Mouse (Mus musculus): ENCODE results near the gene Tef. TPM values are rescaled to one million over a fixed set of nuclear protein-coding genes. Genes with fewer than 3 reads are reported as not detected.
A peak's percentile ranks its signal among the peaks of the same experiment; 100 is the strongest.

The Tef gene
- total and polyA plus RNA-seq, 3 experiments, result 28.1 to 75.8 (median 61.5) TPM

DNA sequence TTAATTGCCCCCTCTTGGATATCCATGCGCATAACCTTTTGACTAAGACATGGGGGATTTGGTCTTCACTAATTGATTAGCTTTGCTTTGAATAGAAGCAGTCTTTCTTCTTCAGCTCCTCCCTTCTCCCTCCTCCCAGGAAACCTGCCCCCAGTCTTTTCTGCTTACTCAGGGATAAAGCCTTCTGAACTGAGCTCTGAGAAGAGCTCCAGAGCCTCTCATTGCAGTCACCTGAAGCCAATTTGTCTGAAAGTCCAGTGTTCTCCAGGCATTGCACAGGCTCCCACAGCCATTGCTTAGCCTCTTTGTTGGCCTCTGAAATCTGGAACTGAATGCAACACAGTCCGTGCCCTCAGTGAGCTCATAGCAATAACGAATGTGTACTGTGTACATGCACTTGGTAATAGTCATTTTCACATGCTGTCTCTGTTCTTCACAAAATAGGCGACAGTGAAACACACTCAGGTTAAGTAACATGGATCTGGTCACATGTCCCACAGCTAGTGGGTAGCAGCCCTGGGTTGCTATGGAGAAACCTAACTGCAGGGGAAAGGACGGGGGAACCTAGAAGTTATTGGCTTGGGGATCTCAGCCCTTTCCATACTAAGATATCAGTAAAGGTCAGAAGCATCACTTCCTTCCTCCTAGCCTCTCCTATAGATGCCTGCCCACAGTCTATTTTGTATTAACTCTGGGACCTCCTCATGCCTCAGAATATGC, 11.9 kb downstream of the Tef start:
- TF ChIP-seq CTCF (IDR thresholded peaks at IDR 0.05; ENCODE audit: low read depth, low read length) (no peak), POLR2AphosphoS5 (IDR thresholded peaks at IDR 0.05; ENCODE audit: insufficient replicate concordance, low read depth, low read length) (no peak)
- Histone ChIP-seq H3K4me3 (ENCODE audit: low read depth, low read length) (no peak overlapping the region), H3K27me3 (ENCODE audit: insufficient read depth, low read length) (no peaks in the 10 kb centered on the region), H3K4me1 (ENCODE audit: insufficient read depth, low read depth, low read length) (peaks cover 46% of the 10 kb centered on the region), H3K9me3 (replicated peaks) (no peaks in the 10 kb centered on the region), H3K36me3 (replicated peaks) (peaks cover 50% of the 10 kb centered on the region)
- DNase-seq (ENCODE audit: low spot score), result no peak
- ATAC-seq (ENCODE audit: extremely low read depth, insufficient number of reproducible peaks, low FRiP score, poor library complexity, severe bottlenecking), result no peak

DNA sequence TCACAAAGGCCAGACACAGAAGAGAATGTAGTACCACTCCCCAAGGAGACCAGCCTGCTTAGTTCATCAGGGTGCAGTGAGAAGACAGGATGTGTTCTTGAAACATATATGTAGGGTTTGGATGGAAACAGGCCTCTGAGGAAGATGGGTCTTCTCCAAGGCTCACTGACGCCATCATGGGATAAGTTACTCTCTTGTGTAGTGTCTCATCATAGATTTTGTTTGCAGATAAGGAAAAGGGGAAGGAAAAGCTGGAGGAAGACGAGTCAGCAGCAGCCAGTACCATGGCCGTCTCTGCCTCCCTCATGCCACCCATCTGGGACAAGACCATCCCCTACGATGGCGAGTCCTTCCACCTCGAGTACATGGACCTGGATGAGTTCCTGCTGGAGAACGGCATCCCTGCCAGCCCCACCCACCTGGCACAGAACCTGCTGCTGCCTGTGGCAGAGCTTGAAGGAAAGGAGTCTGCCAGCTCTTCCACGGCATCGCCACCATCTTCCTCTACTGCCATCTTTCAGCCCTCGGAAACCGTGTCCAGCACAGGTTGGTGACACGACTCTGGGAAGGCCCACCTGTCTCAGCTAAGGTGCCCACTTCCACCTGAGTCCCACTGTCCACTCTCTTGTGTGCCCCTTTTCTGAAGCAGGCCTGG, 12.6 kb downstream of the Tef start:
- peaks cover 41% of the 10 kb centered on the region for H3K4me1 ChIP-seq (ENCODE audit: insufficient read depth, low read depth, low read length)
- H3K4me3 ChIP-seq (ENCODE audit: low read depth, low read length), result peak overlapping the region; percentile 14; the same call in 1 of the 2 replicates
- H3K9me3 ChIP-seq (replicated peaks), result no peaks in the 10 kb centered on the region
- H3K27me3 ChIP-seq (ENCODE audit: insufficient read depth, low read length), result no peaks in the 10 kb centered on the region
- no peak for ATAC-seq (ENCODE audit: extremely low read depth, insufficient number of reproducible peaks, low FRiP score, poor library complexity, severe bottlenecking)
- peaks cover 57% of the 10 kb centered on the region for H3K36me3 ChIP-seq (replicated peaks)
- no peak for DNase-seq (ENCODE audit: low spot score)
- TF ChIP-seq POLR2AphosphoS5 (IDR thresholded peaks at IDR 0.05; ENCODE audit: insufficient replicate concordance, low read depth, low read length) (no peak), TAL1 (conservative IDR thresholded peaks at IDR 0.05; ENCODE audit: low read depth, low read length) (no peak), GATA2 (IDR thresholded peaks at IDR 0.05; ENCODE audit: borderline replicate concordance, low read depth, low read length) (no peak), GATA1 (IDR thresholded peaks at IDR 0.05; ENCODE audit: borderline replicate concordance, low read length) (no peak), CTCF (IDR thresholded peaks at IDR 0.05; ENCODE audit: low read depth, low read length) (no peak)

DNA sequence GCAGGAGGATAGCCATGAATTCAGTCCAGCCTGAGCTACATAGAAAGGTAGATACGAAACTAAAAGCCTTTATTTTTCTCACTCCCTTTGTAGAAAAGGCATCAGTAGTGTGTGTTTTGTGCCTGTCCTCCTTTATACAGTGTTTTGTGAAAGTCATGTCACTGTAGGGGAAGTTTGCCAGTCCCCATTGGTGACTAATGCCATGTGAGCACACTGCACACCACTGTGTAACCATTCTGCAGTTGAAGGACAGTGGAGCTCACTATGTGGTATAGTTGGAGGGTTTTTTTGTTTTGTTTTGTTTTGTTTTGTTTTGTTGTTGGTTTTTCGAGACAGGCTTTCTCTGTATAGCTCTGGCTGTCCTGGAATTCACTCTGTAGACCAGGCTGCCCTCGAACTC, 16.2 kb downstream of the Tef start:
- H3K4me1 ChIP-seq (ENCODE audit: insufficient read depth, low read depth, low read length), result peaks cover 15% of the 10 kb centered on the region
- no peak for TF ChIP-seq GATA2 (IDR thresholded peaks at IDR 0.05; ENCODE audit: borderline replicate concordance, low read depth, low read length)
- TF ChIP-seq GATA1 (IDR thresholded peaks at IDR 0.05; ENCODE audit: borderline replicate concordance, low read length), result no peak
- no peak for TF ChIP-seq POLR2AphosphoS5 (IDR thresholded peaks at IDR 0.05; ENCODE audit: insufficient replicate concordance, low read depth, low read length)
- no peak for TF ChIP-seq CTCF (IDR thresholded peaks at IDR 0.05; ENCODE audit: low read depth, low read length)
- no peaks in the 10 kb centered on the region for H3K9me3 ChIP-seq (replicated peaks)
- no peaks in the 10 kb centered on the region for H3K27me3 ChIP-seq (ENCODE audit: insufficient read depth, low read length)
- DNase-seq (ENCODE audit: low spot score) (no peak), ATAC-seq (ENCODE audit: extremely low read depth, insufficient number of reproducible peaks, low FRiP score, poor library complexity, severe bottlenecking) (no peak)
- H3K4me3 ChIP-seq (ENCODE audit: low read depth, low read length), result no peak overlapping the region
- peaks cover 87% of the 10 kb centered on the region for H3K36me3 ChIP-seq (replicated peaks)

DNA sequence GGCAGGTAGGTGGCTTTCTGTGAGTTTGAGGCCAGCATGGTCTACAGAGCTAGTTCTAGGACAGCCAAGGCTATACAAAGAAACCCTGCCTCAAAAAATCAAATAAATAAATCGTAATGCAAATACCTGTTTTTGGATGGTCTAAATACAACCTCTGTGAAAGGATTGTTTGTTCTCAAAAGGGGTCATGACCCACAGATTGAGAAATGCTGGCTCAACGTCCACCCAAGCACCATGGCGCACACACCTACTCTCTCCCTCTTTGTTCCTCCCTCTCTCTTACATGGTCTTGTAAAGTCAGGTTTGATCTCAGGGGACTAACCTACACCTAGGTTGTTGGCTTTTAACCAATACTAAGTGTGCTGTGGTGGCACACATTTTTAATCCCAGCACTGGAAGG, 20.4 kb downstream of the Tef start:
- Histone ChIP-seq H3K4me1 (ENCODE audit: insufficient read depth, low read depth, low read length) (0 out of 2 replicates have a peak, but pooled peaks cover 2% of the 10 kb centered on the region), H3K4me3 (ENCODE audit: low read depth, low read length) (no peak overlapping the region), H3K9me3 (replicated peaks) (no peaks in the 10 kb centered on the region), H3K36me3 (replicated peaks) (peaks cover 92% of the 10 kb centered on the region), H3K27me3 (ENCODE audit: insufficient read depth, low read length) (no peaks in the 10 kb centered on the region)
- DNase-seq (ENCODE audit: low spot score) (no peak), ATAC-seq (ENCODE audit: extremely low read depth, insufficient number of reproducible peaks, low FRiP score, poor library complexity, severe bottlenecking) (no peak)
- no peak for TF ChIP-seq CTCF (IDR thresholded peaks at IDR 0.05; ENCODE audit: low read depth, low read length)
- TF ChIP-seq POLR2AphosphoS5 (IDR thresholded peaks at IDR 0.05; ENCODE audit: insufficient replicate concordance, low read depth, low read length), result no peak
- no peak for TF ChIP-seq GATA1 (IDR thresholded peaks at IDR 0.05; ENCODE audit: borderline replicate concordance, low read length)
- TF ChIP-seq GATA2 (IDR thresholded peaks at IDR 0.05; ENCODE audit: borderline replicate concordance, low read depth, low read length), result no peak
- no peak for TF ChIP-seq TAL1 (conservative IDR thresholded peaks at IDR 0.05; ENCODE audit: low read depth, low read length)

DNA sequence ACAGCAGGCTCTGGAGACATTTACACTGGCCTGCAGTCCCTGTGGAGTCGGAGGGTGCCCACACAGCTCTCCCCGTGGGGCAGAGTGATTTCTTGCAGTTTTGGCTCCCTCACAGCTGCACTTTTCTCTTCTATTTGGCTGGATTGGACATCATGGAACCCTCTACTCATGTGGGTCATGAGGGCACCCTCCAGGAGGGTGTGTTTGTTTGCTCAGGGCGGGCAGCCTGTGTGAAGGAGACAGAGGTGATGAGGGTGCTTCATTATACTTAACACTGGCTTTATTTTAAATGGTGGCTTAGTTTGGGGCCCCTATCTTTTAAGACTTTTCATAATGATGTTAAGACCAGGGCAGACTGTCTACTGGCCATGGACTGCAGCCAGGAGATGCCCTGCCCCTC, 22.6 kb downstream of the Tef start:
- no peaks in the 10 kb centered on the region for H3K9me3 ChIP-seq (replicated peaks)
- H3K4me1 ChIP-seq (ENCODE audit: insufficient read depth, low read depth, low read length), result peaks cover 14% of the 10 kb centered on the region
- ATAC-seq (ENCODE audit: extremely low read depth, insufficient number of reproducible peaks, low FRiP score, poor library complexity, severe bottlenecking), result no peak
- no peaks in the 10 kb centered on the region for H3K27me3 ChIP-seq (ENCODE audit: insufficient read depth, low read length)
- no peak overlapping the region for H3K4me3 ChIP-seq (ENCODE audit: low read depth, low read length)
- DNase-seq (ENCODE audit: low spot score), result no peak
- TF ChIP-seq TAL1 (conservative IDR thresholded peaks at IDR 0.05; ENCODE audit: low read depth, low read length) (no peak), CTCF (IDR thresholded peaks at IDR 0.05; ENCODE audit: low read depth, low read length) (no peak), GATA1 (IDR thresholded peaks at IDR 0.05; ENCODE audit: borderline replicate concordance, low read length) (no peak), POLR2AphosphoS5 (IDR thresholded peaks at IDR 0.05; ENCODE audit: insufficient replicate concordance, low read depth, low read length) (no peak), GATA2 (IDR thresholded peaks at IDR 0.05; ENCODE audit: borderline replicate concordance, low read depth, low read length) (no peak)
- H3K36me3 ChIP-seq (replicated peaks), result peaks cover 88% of the 10 kb centered on the region

DNA sequence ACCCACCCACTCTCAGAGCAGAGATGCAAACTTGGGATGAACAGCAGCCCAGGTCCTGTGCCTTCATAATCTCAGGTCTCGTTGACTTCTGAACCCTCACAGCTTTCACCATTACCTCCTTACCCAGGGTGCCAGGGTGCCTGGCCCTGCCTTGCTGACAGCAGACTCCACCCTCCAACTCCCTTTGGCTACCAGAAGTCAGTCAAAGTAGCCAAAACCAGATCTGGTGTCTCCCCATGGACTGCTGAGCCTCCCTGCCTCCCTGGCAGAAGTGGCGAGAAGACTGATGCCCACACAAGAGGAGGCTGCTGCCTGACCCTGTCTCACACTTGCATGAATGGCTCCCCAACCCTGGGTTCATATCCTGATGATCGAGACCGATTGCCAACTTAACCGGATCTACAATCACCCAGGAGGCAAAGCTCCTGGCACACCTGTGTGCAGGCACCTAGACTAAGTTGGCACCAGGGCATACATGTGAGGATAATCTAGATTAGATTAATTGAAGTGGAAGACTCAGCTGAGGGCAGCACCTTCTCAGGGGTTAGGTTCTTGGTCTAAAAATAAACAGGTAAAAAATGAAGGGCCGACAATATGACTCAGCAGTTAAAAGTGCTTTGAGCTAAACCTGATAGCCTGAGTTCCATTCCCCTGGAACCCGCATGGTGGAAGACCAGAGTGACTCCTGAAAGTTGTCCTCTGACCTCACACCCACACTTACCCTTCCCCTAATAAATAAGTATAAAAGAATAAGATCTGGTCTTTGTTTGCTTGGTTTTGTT, 26.4 kb downstream of the Tef start:
- peaks cover 2% of the 10 kb centered on the region for H3K27me3 ChIP-seq (ENCODE audit: insufficient read depth, low read length)
- ATAC-seq (ENCODE audit: extremely low read depth, insufficient number of reproducible peaks, low FRiP score, poor library complexity, severe bottlenecking) (no peak), DNase-seq (ENCODE audit: low spot score) (no peak)
- H3K4me1 ChIP-seq (ENCODE audit: insufficient read depth, low read depth, low read length), result peaks cover 26% of the 10 kb centered on the region
- TF ChIP-seq CTCF (IDR thresholded peaks at IDR 0.05; ENCODE audit: low read depth, low read length) (no peak), TAL1 (conservative IDR thresholded peaks at IDR 0.05; ENCODE audit: low read depth, low read length) (no peak), GATA2 (IDR thresholded peaks at IDR 0.05; ENCODE audit: borderline replicate concordance, low read depth, low read length) (no peak), GATA1 (IDR thresholded peaks at IDR 0.05; ENCODE audit: borderline replicate concordance, low read length) (no peak), POLR2AphosphoS5 (IDR thresholded peaks at IDR 0.05; ENCODE audit: insufficient replicate concordance, low read depth, low read length) (no peak)
- no peaks in the 10 kb centered on the region for H3K9me3 ChIP-seq (replicated peaks)
- H3K36me3 ChIP-seq (replicated peaks), result peaks cover 53% of the 10 kb centered on the region
- no peak overlapping the region for H3K4me3 ChIP-seq (ENCODE audit: low read depth, low read length)
